Mouse (Mus musculus) bone marrow, adult 2 months (tissue): ENCODE measurements around the gene Slc16a13. TPM values are rescaled to one million over a fixed set of nuclear protein-coding genes. Genes with fewer than 3 reads are reported as not detected.

ENCODE experiments used
- H3K27ac ChIP-seq: fragments of 200-500 bp; 2 replicates; pipeline ENCODE4 v1.5.1; 2012; ENCODE audit warnings: low read depth, mild to moderate bottlenecking, control low read depth, inconsistent platforms, low read length; ENCODE audit not compliant: control insufficient read depth, poor library complexity, insufficient read depth
- H3K4me1 ChIP-seq: fragments of 200-500 bp; 2 replicates; pipeline ENCODE4 v1.6.1; 2011; ENCODE audit warnings: low read length; ENCODE audit not compliant: control insufficient read depth, insufficient read depth
- H3K4me3 ChIP-seq: fragments of 200-500 bp; replicated peaks from 2 replicates; pipeline ENCODE3; 2011; ENCODE audit warnings: mild to moderate bottlenecking, low read depth, low read length, control low read depth; ENCODE audit not compliant: control insufficient read depth
- CTCF ChIP-seq: fragments of 200-500 bp; IDR thresholded peaks from 2 replicates; pipeline ENCODE4 v1.5.1; 2011; ENCODE audit warnings: low read length, control low read depth; ENCODE audit not compliant: control insufficient read depth, insufficient read depth
- POLR2A ChIP-seq: fragments of 200-500 bp; IDR thresholded peaks from 2 replicates; pipeline ENCODE4 v1.6.1; 2011; ENCODE audit warnings: low read depth, mild to moderate bottlenecking, control low read depth, low read length, borderline replicate concordance; ENCODE audit not compliant: control insufficient read depth
- WGBS: fragments of 180-500 bp; shearing (Covaris S2); methylation state at CpG from one replicate; pipeline ENCODE4 v1.1.7; 2018; 5-methylcytosine and 5-hydroxymethylcytosine counted together
- polyA plus RNA-seq: library from polyadenylated mRNA; stranded (reverse); fragments of >200 nt; gene quantifications from 2 replicates; pipeline ENCODE4 v1.2.4, GENCODE M21; 2011; ENCODE audit warnings: low replicate concordance; ENCODE audit not compliant: missing spikeins, insufficient read depth, insufficient read length

The Slc16a13 gene
- polyA plus RNA-seq, 1 experiment, result 0.60 TPM

- H3K4me3 ChIP-seq, result no peak overlapping the region
- H3K4me1 ChIP-seq, result peaks cover 4% of the 10 kb centered on the region; the same call in 1 of the 2 replicates
- TF ChIP-seq POLR2A, result no peak
- no peak for TF ChIP-seq CTCF
- no peak overlapping the region for H3K27ac ChIP-seq
- WGBS, result 85% methylated on average over 15 of the region's 15 CpGs
These were observed 2.0 kb downstream of the Slc16a13 start for GRCm38 (mm10) chr11:70218741-70219470.

DNA sequence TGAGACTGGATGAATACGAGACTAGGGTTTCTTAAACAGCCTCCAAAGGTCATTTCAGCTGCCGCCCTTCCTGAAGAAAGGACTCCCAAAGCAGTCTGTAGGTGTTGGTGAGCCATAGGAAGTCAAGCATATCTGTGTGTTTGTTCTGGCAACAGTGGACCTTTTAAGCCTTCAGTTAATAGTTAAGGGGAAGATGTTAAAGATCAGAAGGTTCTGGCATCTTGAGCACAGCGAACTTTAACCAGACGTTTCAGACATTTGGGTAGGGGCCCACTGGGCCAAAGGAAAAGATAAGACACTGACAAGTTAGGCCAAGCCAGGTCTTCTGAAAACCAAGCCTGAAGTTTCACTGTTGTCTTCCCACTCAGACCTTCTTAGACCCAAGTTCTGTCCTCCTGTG is 2.8 kb downstream of the Slc16a13 start:
- TF ChIP-seq POLR2A (no peak), CTCF (no peak)
- Histone ChIP-seq H3K4me1 (peaks cover 1% of the 10 kb centered on the region; the same call in 1 of the 2 replicates), H3K4me3 (no peak overlapping the region), H3K27ac (no peak overlapping the region)
- WGBS, result 81% methylated on average over 4 of the region's 4 CpGs

DNA sequence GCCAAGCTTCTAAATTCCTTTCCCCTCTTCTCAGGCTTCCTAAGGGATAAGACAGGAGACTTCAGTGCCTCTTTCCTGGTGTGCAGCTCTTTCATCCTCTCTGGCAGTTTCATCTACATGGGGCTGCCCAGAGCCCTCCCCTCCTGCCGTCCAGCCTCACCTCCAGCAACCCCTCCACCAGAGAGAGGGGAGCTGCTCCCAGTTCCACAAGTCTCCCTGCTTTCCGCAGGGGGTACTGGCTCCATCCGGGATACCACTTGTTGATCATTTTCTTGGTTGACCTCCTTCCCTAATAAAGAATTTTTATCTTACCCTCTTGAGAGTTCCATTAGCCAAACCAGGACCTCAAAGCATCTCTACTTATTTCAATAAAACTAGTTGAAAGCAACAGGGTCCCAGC is 4.8 kb downstream of the Slc16a13 start:
- TF ChIP-seq CTCF, result no peak
- TF ChIP-seq POLR2A, result no peak
- Histone ChIP-seq H3K4me1 (0 out of 2 replicates have a peak, but pooled peaks cover 1% of the 10 kb centered on the region), H3K27ac (no peak overlapping the region), H3K4me3 (no peak overlapping the region)
- 79% methylated on average over 3 of the region's 3 CpGs for whole genome bisulfite sequencing

- 36% methylated on average over 22 of the region's 22 CpGs for WGBS
- Histone ChIP-seq H3K27ac (no peak overlapping the region), H3K4me1 (0 out of 2 replicates have a peak, but pooled peaks cover 1% of the 10 kb centered on the region), H3K4me3 (no peak overlapping the region)
- TF ChIP-seq CTCF (no peak), POLR2A (no peak)
These were observed 5.6 kb downstream of the Slc16a13 start for GRCm38 (mm10) chr11:70215301-70215700.

DNA sequence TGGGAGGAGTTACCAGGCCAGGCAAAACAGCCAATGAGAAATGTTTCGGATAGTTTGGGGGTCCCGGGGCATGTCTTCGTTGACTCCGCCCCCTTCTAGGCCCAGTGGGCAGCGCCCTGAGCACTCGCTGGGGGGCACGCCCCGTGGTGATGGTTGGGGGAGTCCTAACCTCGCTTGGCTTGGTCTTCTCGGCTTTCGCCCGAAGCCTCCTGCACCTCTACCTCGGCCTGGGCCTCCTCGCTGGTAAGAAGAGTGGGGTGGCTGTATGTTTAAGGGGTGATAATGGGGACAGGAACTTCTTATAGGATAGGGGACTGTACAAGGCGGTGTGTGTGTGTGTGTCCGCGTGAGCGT is 6.0 kb downstream of the Slc16a13 start:
- H3K4me1 ChIP-seq, result no peaks in the 10 kb centered on the region
- TF ChIP-seq CTCF (no peak), POLR2A (no peak)
- 13% methylated on average over 18 of the region's 18 CpGs for WGBS
- no peak overlapping the region for H3K27ac ChIP-seq
- no peak overlapping the region for H3K4me3 ChIP-seq

DNA sequence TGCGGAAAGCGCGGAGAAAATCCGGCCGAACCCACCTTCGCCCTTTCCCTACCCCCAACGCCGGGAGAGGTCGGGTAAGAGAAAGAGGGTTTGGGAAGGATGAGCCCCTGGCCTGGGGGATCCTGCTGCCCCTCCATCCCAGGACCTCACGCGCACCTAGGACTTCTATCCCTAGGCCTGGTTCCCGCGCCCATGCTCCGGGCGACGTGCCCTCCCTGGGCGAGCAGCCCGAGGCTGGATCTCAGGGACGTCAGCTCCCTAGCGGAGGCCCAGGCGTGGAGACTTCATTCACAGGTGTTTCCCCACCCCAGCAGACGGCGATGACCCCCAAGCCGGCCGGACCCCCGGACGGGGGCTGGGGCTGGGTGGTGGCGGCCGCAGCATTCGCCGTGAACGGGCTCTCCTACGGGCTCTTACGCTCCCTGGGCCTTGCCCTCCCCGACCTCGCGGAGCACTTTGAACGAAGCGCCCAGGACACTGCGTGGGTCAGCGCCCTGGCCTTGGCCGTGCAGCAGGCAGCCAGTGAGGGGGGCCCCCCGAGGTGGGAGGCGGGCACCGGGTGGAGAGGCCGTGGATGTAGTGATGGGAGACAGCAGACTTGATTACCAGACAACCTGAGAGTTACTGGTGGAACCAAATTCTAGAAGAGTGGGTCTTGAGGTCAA is 6.5 kb downstream of the Slc16a13 start:
- no peak overlapping the region for H3K4me3 ChIP-seq
- 2% methylated on average over 46 of the region's 46 CpGs for WGBS
- H3K27ac ChIP-seq, result no peak overlapping the region
- TF ChIP-seq CTCF, result no peak
- no peak for TF ChIP-seq POLR2A
- no peaks in the 10 kb centered on the region for H3K4me1 ChIP-seq

DNA sequence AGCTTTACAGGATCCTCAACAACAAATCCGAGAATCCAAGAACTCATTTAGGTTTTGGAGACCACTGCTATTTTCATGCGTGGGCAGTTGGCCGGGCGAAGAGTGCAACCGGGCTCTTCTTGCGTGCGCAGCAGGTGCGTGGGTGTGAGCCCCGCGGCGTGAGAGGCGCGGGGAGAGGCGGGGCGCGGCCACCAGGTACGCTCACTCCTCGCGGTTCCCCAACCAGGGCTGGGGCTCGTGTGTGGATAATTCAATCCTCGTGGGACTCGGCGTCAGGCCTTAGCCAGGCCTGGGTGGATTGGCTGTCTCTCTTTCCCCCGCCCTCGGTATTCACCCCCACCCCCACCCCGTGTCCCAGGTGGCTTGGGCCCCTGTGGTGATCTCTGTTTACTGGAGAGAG is 7.1 kb downstream of the Slc16a13 start:
- H3K4me1 ChIP-seq, result no peaks in the 10 kb centered on the region
- WGBS, result 7% methylated on average over 26 of the region's 26 CpGs
- TF ChIP-seq POLR2A (no peak), CTCF (no peak)
- H3K4me3 ChIP-seq, result no peak overlapping the region
- no peak overlapping the region for H3K27ac ChIP-seq

GRCm38 (mm10) chr11:70212896-70213295 is 8.0 kb downstream of the Slc16a13 start:
- 7% methylated on average over 9 of the region's 9 CpGs for WGBS
- no peaks in the 10 kb centered on the region for H3K4me1 ChIP-seq
- 0 out of 2 replicates have a peak, but pooled peaks have one; percentile 19 for TF ChIP-seq CTCF
- TF ChIP-seq POLR2A, result no peak

More at GRCm38 (mm10) chr11:70212896-70213295, 8.0 kb downstream of the Slc16a13 start:
- H3K4me3 ChIP-seq, result no peak overlapping the region
- H3K27ac ChIP-seq, result no peak overlapping the region
